Mouse (Mus musculus): Measurements from ENCODE around the gene Abca3. TPM values are rescaled to one million over a fixed set of nuclear protein-coding genes. Genes with fewer than 3 reads are reported as not detected.
A peak's percentile ranks its signal among the peaks of the same experiment; 100 is the strongest.

The Abca3 gene
- total RNA-seq, 1 experiment: 11.5 TPM

GRCm38 (mm10) chr17:24394456-24394855 lies 42.7 kb downstream of the Abca3 start:
- DNase-seq (ENCODE audit: low read depth, low spot score): no peak
- H3K9ac ChIP-seq (ENCODE audit: insufficient read depth, low read depth, low read length, poor library complexity, severe bottlenecking): no peak overlapping the region
- in situ Hi-C loops (cut with MboI; ENCODE audit: low sequenced_read_pairs in 2 of 2, unreplicated experiment in 2 of 2): no loop called here
- H3K4me3 ChIP-seq (ENCODE audit: insufficient read depth in 1 of 2, low read depth in 1 of 2, low read length in 2 of 2, poor library complexity in 1 of 2, severe bottlenecking in 1 of 2): no peak overlapping the region
- no peaks in the 10 kb centered on the region for H3K9me3 ChIP-seq (ENCODE audit: control insufficient read depth, insufficient read depth, low read depth, low read length)
- H3K27ac ChIP-seq (ENCODE audit: insufficient read depth, low read depth, low read length, poor library complexity, severe bottlenecking): no peak overlapping the region
- peaks cover 0 to 3% of the 10 kb centered on the region in 2 experiments; a peak in 1 of 4 replicates for H3K4me1 ChIP-seq (ENCODE audit: control insufficient read depth in 2 of 2, insufficient read depth in 2 of 2, low read length in 2 of 2, poor library complexity in 1 of 2)
- no peaks in the 10 kb centered on the region; the same call in 1 of the 2 replicates for H3K36me3 ChIP-seq (ENCODE audit: control insufficient read depth, insufficient read depth, low read length, poor library complexity, severe bottlenecking)
- TF ChIP-seq HCFC1 (IDR thresholded peaks at IDR 0.05; ENCODE audit: borderline replicate concordance, insufficient read depth, low read length) (no peak), MAFK (IDR thresholded peaks at IDR 0.05; ENCODE audit: insufficient read depth, low read depth, low read length) (no peak), ZNF384 (IDR thresholded peaks at IDR 0.05; ENCODE audit: low read depth, low read length) (no peak), CHD2 (IDR thresholded peaks at IDR 0.05; ENCODE audit: low read depth, low read length) (no peak), ZC3H11A (IDR thresholded peaks at IDR 0.05; ENCODE audit: borderline replicate concordance, low read depth, low read length) (no peak)

GRCm38 (mm10) chr17:24402371-24402770 lies 50.6 kb downstream of the Abca3 start:
- H3K27ac ChIP-seq (ENCODE audit: insufficient read depth, low read depth, low read length, poor library complexity, severe bottlenecking): no peak overlapping the region
- DNase-seq (ENCODE audit: low read depth, low spot score): no peak
- H3K9ac ChIP-seq (ENCODE audit: insufficient read depth, low read depth, low read length, poor library complexity, severe bottlenecking): no peak overlapping the region
- no peak overlapping the region for H3K4me3 ChIP-seq (ENCODE audit: insufficient read depth in 1 of 2, low read depth in 1 of 2, low read length in 2 of 2, poor library complexity in 1 of 2, severe bottlenecking in 1 of 2)
- TF ChIP-seq HCFC1 (IDR thresholded peaks at IDR 0.05; ENCODE audit: borderline replicate concordance, insufficient read depth, low read length) (no peak), MAFK (IDR thresholded peaks at IDR 0.05; ENCODE audit: insufficient read depth, low read depth, low read length) (no peak), CHD2 (IDR thresholded peaks at IDR 0.05; ENCODE audit: low read depth, low read length) (no peak), ZNF384 (IDR thresholded peaks at IDR 0.05; ENCODE audit: low read depth, low read length) (no peak), ZC3H11A (IDR thresholded peaks at IDR 0.05; ENCODE audit: borderline replicate concordance, low read depth, low read length) (no peak)
- peaks cover 0 to 1% of the 10 kb centered on the region in 2 experiments; a peak in 1 of 4 replicates for H3K4me1 ChIP-seq (ENCODE audit: control insufficient read depth in 2 of 2, insufficient read depth in 2 of 2, low read length in 2 of 2, poor library complexity in 1 of 2)
- no peaks in the 10 kb centered on the region for H3K9me3 ChIP-seq (ENCODE audit: control insufficient read depth, insufficient read depth, low read depth, low read length)
- H3K36me3 ChIP-seq (ENCODE audit: control insufficient read depth, insufficient read depth, low read length, poor library complexity, severe bottlenecking): peaks cover 3% of the 10 kb centered on the region; the same call in 1 of the 2 replicates
- in situ Hi-C loops (cut with MboI; ENCODE audit: low sequenced_read_pairs in 2 of 2, unreplicated experiment in 2 of 2): no loop called here

GRCm38 (mm10) chr17:24407116-24407803 lies 55.5 kb downstream of the Abca3 start:
- in situ Hi-C loops (cut with MboI; ENCODE audit: low sequenced_read_pairs in 2 of 2, unreplicated experiment in 2 of 2): no loop called here
- Histone ChIP-seq H3K4me1 (ENCODE audit: control insufficient read depth in 2 of 2, insufficient read depth in 2 of 2, low read length in 2 of 2, poor library complexity in 1 of 2) (no peaks in the 10 kb centered on the region), H3K36me3 (ENCODE audit: control insufficient read depth, insufficient read depth, low read length, poor library complexity, severe bottlenecking) (peaks cover 2% of the 10 kb centered on the region; the same call in 1 of the 2 replicates), H3K9me3 (ENCODE audit: control insufficient read depth, insufficient read depth, low read depth, low read length) (no peaks in the 10 kb centered on the region), H3K9ac (ENCODE audit: insufficient read depth, low read depth, low read length, poor library complexity, severe bottlenecking) (no peak overlapping the region), H3K4me3 (ENCODE audit: insufficient read depth in 1 of 2, low read depth in 1 of 2, low read length in 2 of 2, poor library complexity in 1 of 2, severe bottlenecking in 1 of 2) (no peak overlapping the region), H3K27ac (ENCODE audit: insufficient read depth, low read depth, low read length, poor library complexity, severe bottlenecking) (no peak overlapping the region)
- DNase-seq (ENCODE audit: low read depth, low spot score): no peak
- TF ChIP-seq CHD2 (IDR thresholded peaks at IDR 0.05; ENCODE audit: low read depth, low read length) (no peak), ZC3H11A (IDR thresholded peaks at IDR 0.05; ENCODE audit: borderline replicate concordance, low read depth, low read length) (no peak), HCFC1 (IDR thresholded peaks at IDR 0.05; ENCODE audit: borderline replicate concordance, insufficient read depth, low read length) (no peak), ZNF384 (IDR thresholded peaks at IDR 0.05; ENCODE audit: low read depth, low read length) (no peak), MAFK (IDR thresholded peaks at IDR 0.05; ENCODE audit: insufficient read depth, low read depth, low read length) (no peak)

DNA sequence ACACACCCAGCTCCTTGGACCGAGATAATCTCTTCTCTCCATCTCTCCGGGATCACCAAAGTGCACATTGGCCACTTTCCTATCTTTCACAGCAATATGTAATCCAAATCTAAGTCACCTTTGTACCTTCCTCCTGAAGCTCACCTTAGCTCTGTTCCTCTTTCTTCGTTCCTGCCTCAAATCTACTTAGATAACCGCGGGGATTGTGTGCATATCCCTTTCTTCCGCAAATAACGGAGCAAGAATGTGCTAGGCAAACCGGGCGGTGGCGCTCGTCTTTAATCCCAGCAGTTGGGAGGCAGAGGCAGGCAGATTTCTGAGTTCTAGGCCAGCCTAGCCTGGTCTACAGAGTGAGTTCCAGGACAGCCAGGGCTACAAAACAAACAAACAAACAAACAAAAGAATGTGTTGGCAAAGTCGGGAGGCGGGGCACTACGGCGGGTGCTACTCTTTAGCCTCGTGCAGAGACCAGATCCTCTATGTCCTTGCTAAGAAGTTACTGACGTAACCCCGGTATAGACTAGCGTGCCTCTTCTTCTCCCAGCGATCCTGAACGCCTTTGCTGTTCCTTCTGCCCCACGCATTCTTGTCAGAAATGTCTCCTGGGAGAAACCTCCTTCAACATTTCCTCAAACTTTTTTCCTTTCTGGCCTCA lies 61.9 kb downstream of the Abca3 start:
- no peak overlapping the region; the same call in 1 of the 2 replicates for H3K27ac ChIP-seq (ENCODE audit: insufficient read depth, low read depth, low read length, poor library complexity, severe bottlenecking)
- peak overlapping the region; percentile 65 to 94 for H3K4me3 ChIP-seq (ENCODE audit: insufficient read depth in 1 of 2, low read depth in 1 of 2, low read length in 2 of 2, poor library complexity in 1 of 2, severe bottlenecking in 1 of 2)
- DNase-seq (ENCODE audit: low read depth, low spot score): no peak
- H3K36me3 ChIP-seq (ENCODE audit: control insufficient read depth, insufficient read depth, low read length, poor library complexity, severe bottlenecking): peaks cover 15% of the 10 kb centered on the region
- peak overlapping the region; percentile 57 for H3K9ac ChIP-seq (ENCODE audit: insufficient read depth, low read depth, low read length, poor library complexity, severe bottlenecking)
- H3K4me1 ChIP-seq (ENCODE audit: control insufficient read depth in 2 of 2, insufficient read depth in 2 of 2, low read length in 2 of 2, poor library complexity in 1 of 2): peaks cover 2 to 3% of the 10 kb centered on the region in 2 experiments; a peak in 2 of 4 replicates
- TF ChIP-seq ZC3H11A (IDR thresholded peaks at IDR 0.05; ENCODE audit: borderline replicate concordance, low read depth, low read length) (no peak), ZNF384 (IDR thresholded peaks at IDR 0.05; ENCODE audit: low read depth, low read length) (no peak), CHD2 (IDR thresholded peaks at IDR 0.05; ENCODE audit: low read depth, low read length) (no peak)
- H3K9me3 ChIP-seq (ENCODE audit: control insufficient read depth, insufficient read depth, low read depth, low read length): no peaks in the 10 kb centered on the region
- in situ Hi-C loops (cut with MboI; ENCODE audit: low sequenced_read_pairs in 2 of 2, unreplicated experiment in 2 of 2): no loop called here

All from ES-E14 (cell line).